Mouse (Mus musculus) midbrain, embryonic 12.5 days (tissue): ENCODE measurements around the gene Lef1. TPM values are rescaled to one million over a fixed set of nuclear protein-coding genes. Genes with fewer than 3 reads are reported as not detected.
A peak's percentile ranks its signal among the peaks of the same experiment; 100 is the strongest.

Source experiments
- ATAC-seq: fragments of 200-750 bp; cut with Nextera tagmentation; 2 replicates; pipeline ENCODE4 v1.8.0; 2017; ENCODE audit warnings: low read depth, moderate TSS enrichment, moderate library complexity; ENCODE audit not compliant: low FRiP score
- H3K27ac ChIP-seq: fragments of 300-500 bp; sonication (generic); replicated peaks from 2 replicates; pipeline ENCODE4 v1.5.1; 2016; ENCODE audit warnings: mild to moderate bottlenecking
- H3K27me3 ChIP-seq: fragments of 300-500 bp; sonication (generic); 2 replicates; pipeline ENCODE4 v1.6.1; 2016; ENCODE audit warnings: mild to moderate bottlenecking
- H3K36me3 ChIP-seq: fragments of 300-500 bp; sonication (generic); 2 replicates; pipeline ENCODE4 v1.6.1; 2016
- H3K4me1 ChIP-seq: fragments of 300-500 bp; sonication (generic); 2 replicates; pipeline ENCODE4 v1.6.1; 2016
- H3K4me2 ChIP-seq: fragments of 300-500 bp; sonication (generic); replicated peaks from 2 replicates; pipeline ENCODE4 v1.6.1; 2016; ENCODE audit warnings: mild to moderate bottlenecking, moderate library complexity
- H3K4me3 ChIP-seq: fragments of 300-500 bp; sonication (generic); 2 replicates; pipeline ENCODE4 v1.5.1; 2016; ENCODE audit warnings: mild to moderate bottlenecking
- H3K9ac ChIP-seq: fragments of 300-500 bp; sonication (generic); replicated peaks from 2 replicates; pipeline ENCODE4 v1.6.1; 2016; ENCODE audit warnings: mild to moderate bottlenecking, moderate library complexity
- H3K9me3 ChIP-seq: fragments of 300-500 bp; sonication (generic); 2 replicates; pipeline ENCODE4 v1.6.1; 2016; ENCODE audit warnings: mild to moderate bottlenecking
- WGBS: fragments of 180-500 bp; shearing (Covaris S2); methylation state at CpG from one replicate; pipeline ENCODE4 v1.1.7; 2016; 5-methylcytosine and 5-hydroxymethylcytosine counted together
- polyA plus RNA-seq: library from polyadenylated mRNA; unstranded; fragments of >200 nt; fragmentation: Nextera tagmentation; extraction: Ambion mirVana; gene quantifications from 2 replicates; pipeline ENCODE4 v1.2.1, GENCODE M21; 2016

Gene Lef1
- polyA plus RNA-seq, 1 experiment from 2014 or later: 97.0 TPM

GRCm38 (mm10) chr3:131109066-131109685, 1.1 kb upstream of the Lef1 start:
- Histone ChIP-seq H3K27ac (peak overlapping the region; percentile 87; the same call in 1 of the 2 replicates), H3K4me3 (peak overlapping the region; percentile 86), H3K4me2 (peak overlapping the region; percentile 71), H3K9ac (peak overlapping the region; percentile 92), H3K36me3 (no peaks in the 10 kb centered on the region), H3K9me3 (no peaks in the 10 kb centered on the region), H3K27me3 (peaks cover 44% of the 10 kb centered on the region), H3K4me1 (peaks cover 46% of the 10 kb centered on the region)
- ATAC-seq: no peak
- WGBS: 2% methylated on average over 15 of the region's 15 CpGs

- 0% methylated on average over 11 of the region's 14 CpGs for WGBS
- H3K4me1 ChIP-seq: peaks cover 46% of the 10 kb centered on the region
- no peaks in the 10 kb centered on the region for H3K36me3 ChIP-seq
- peak overlapping the region; percentile 87 for H3K27ac ChIP-seq
- peaks cover 42% of the 10 kb centered on the region for H3K27me3 ChIP-seq
- peak; percentile 3 for ATAC-seq
- H3K9ac ChIP-seq: peak overlapping the region; percentile 92
- H3K4me3 ChIP-seq: peak overlapping the region; percentile 86
- H3K9me3 ChIP-seq: no peaks in the 10 kb centered on the region
- H3K4me2 ChIP-seq: peak overlapping the region; percentile 71
Observed at GRCm38 (mm10) chr3:131109686-131110070, 593 bp upstream of the Lef1 start.

- Histone ChIP-seq H3K4me2 (peak overlapping the region; percentile 71), H3K9me3 (no peaks in the 10 kb centered on the region), H3K9ac (peak overlapping the region; percentile 92), H3K27ac (peak overlapping the region; percentile 87), H3K36me3 (peaks cover 14% of the 10 kb centered on the region), H3K4me3 (peak overlapping the region; percentile 86), H3K4me1 (peaks cover 41% of the 10 kb centered on the region), H3K27me3 (peaks cover 29% of the 10 kb centered on the region)
- under 1% methylated on average over 51 of the region's 59 CpGs for WGBS
- peak; percentile 28; the same call in 1 of the 2 replicates for ATAC-seq
Observed at GRCm38 (mm10) chr3:131111151-131111850, 1.0 kb downstream of the Lef1 start.

GRCm38 (mm10) chr3:131111851-131112572, 1.7 kb downstream of the Lef1 start:
- Histone ChIP-seq H3K27me3 (peaks cover 22% of the 10 kb centered on the region), H3K4me1 (peaks cover 34% of the 10 kb centered on the region)
- WGBS: under 1% methylated on average over 69 of the region's 69 CpGs

GRCm38 (mm10) chr3:131112573-131112955, 2.3 kb downstream of the Lef1 start:
- WGBS: under 1% methylated on average over 7 of the region's 7 CpGs
- Histone ChIP-seq H3K4me3 (peak overlapping the region; percentile 86), H3K36me3 (peaks cover 22% of the 10 kb centered on the region), H3K4me2 (peak overlapping the region; percentile 71), H3K9me3 (no peaks in the 10 kb centered on the region), H3K27ac (peak overlapping the region; percentile 87), H3K9ac (peak overlapping the region; percentile 92), H3K4me1 (peaks cover 32% of the 10 kb centered on the region), H3K27me3 (peaks cover 17% of the 10 kb centered on the region; the same call in 1 of the 2 replicates)
- ATAC-seq: no peak

More at GRCm38 (mm10) chr3:131111851-131112572, 1.7 kb downstream of the Lef1 start:
- no peaks in the 10 kb centered on the region for H3K9me3 ChIP-seq
- H3K27ac ChIP-seq: peak overlapping the region; percentile 87
- peak overlapping the region; percentile 92 for H3K9ac ChIP-seq
- H3K4me2 ChIP-seq: peak overlapping the region; percentile 71
- peaks cover 18% of the 10 kb centered on the region for H3K36me3 ChIP-seq
- H3K4me3 ChIP-seq: peak overlapping the region; percentile 86
- ATAC-seq: peak; percentile 45

- 1% methylated on average over 13 of the region's 13 CpGs for WGBS
- Histone ChIP-seq H3K36me3 (peaks cover 22% of the 10 kb centered on the region), H3K4me3 (peak overlapping the region; percentile 86), H3K9ac (peak overlapping the region; percentile 92), H3K27me3 (0 out of 2 replicates have a peak, but pooled peaks cover 12% of the 10 kb centered on the region), H3K27ac (no peak overlapping the region), H3K4me2 (peak overlapping the region; percentile 71), H3K4me1 (peaks cover 32% of the 10 kb centered on the region), H3K9me3 (no peaks in the 10 kb centered on the region)
- ATAC-seq: no peak
Observed at GRCm38 (mm10) chr3:131113029-131113428, 2.8 kb downstream of the Lef1 start.

- H3K9ac ChIP-seq: no peak overlapping the region
- peaks cover 31% of the 10 kb centered on the region for H3K36me3 ChIP-seq
- 0 out of 2 replicates have a peak overlapping the region, but pooled peaks have one; percentile 4 for H3K4me3 ChIP-seq
- peak overlapping the region; percentile 25 for H3K4me2 ChIP-seq
- WGBS: 93% methylated on average over 13 of the region's 13 CpGs
- H3K27ac ChIP-seq: no peak overlapping the region
- H3K27me3 ChIP-seq: no peaks in the 10 kb centered on the region
- no peak for ATAC-seq
- no peaks in the 10 kb centered on the region for H3K9me3 ChIP-seq
- peaks cover 24% of the 10 kb centered on the region for H3K4me1 ChIP-seq
Observed at GRCm38 (mm10) chr3:131116116-131116515, 5.8 kb downstream of the Lef1 start.

GRCm38 (mm10) chr3:131117352-131117751, 7.1 kb downstream of the Lef1 start:
- Histone ChIP-seq H3K36me3 (peaks cover 43% of the 10 kb centered on the region), H3K4me3 (no peak overlapping the region), H3K9me3 (no peaks in the 10 kb centered on the region), H3K4me2 (0 out of 2 replicates have a peak overlapping the region, but pooled peaks have one; percentile 7), H3K27me3 (no peaks in the 10 kb centered on the region), H3K4me1 (peaks cover 23% of the 10 kb centered on the region), H3K9ac (no peak overlapping the region), H3K27ac (no peak overlapping the region)
- 90% methylated on average over 15 of the region's 15 CpGs for WGBS
- ATAC-seq: no peak

GRCm38 (mm10) chr3:131117883-131118282, 7.6 kb downstream of the Lef1 start:
- Histone ChIP-seq H3K4me1 (peaks cover 17% of the 10 kb centered on the region; the same call in 1 of the 2 replicates), H3K9me3 (no peaks in the 10 kb centered on the region), H3K27me3 (no peaks in the 10 kb centered on the region), H3K4me2 (no peak overlapping the region; the same call in 1 of the 2 replicates), H3K9ac (no peak overlapping the region), H3K4me3 (no peak overlapping the region), H3K36me3 (peaks cover 48% of the 10 kb centered on the region), H3K27ac (no peak overlapping the region)
- no peak for ATAC-seq
- 69% methylated on average over 3 of the region's 3 CpGs for WGBS

- no peak overlapping the region for H3K9ac ChIP-seq
- WGBS: 87% methylated on average over 10 of the region's 10 CpGs
- no peak overlapping the region for H3K27ac ChIP-seq
- ATAC-seq: no peak
- peaks cover 53% of the 10 kb centered on the region for H3K36me3 ChIP-seq
- peaks cover 14% of the 10 kb centered on the region; the same call in 1 of the 2 replicates for H3K4me1 ChIP-seq
- no peaks in the 10 kb centered on the region for H3K27me3 ChIP-seq
- H3K4me3 ChIP-seq: no peak overlapping the region
- no peak overlapping the region for H3K4me2 ChIP-seq
- H3K9me3 ChIP-seq: no peaks in the 10 kb centered on the region
Observed at GRCm38 (mm10) chr3:131119435-131119834, 9.2 kb downstream of the Lef1 start.

GRCm38 (mm10) chr3:131123501-131123900, 13.2 kb downstream of the Lef1 start:
- no peak overlapping the region for H3K4me3 ChIP-seq
- no peak overlapping the region for H3K27ac ChIP-seq
- H3K4me2 ChIP-seq: no peak overlapping the region
- 95% methylated on average over 6 of the region's 6 CpGs for WGBS
- no peaks in the 10 kb centered on the region for H3K9me3 ChIP-seq
- peaks cover 4% of the 10 kb centered on the region; the same call in 1 of the 2 replicates for H3K4me1 ChIP-seq
- ATAC-seq: no peak
- H3K27me3 ChIP-seq: no peaks in the 10 kb centered on the region
- H3K36me3 ChIP-seq: peaks cover 47% of the 10 kb centered on the region
- no peak overlapping the region for H3K9ac ChIP-seq
